Mouse (Mus musculus) ovary, postnatal 36 days (tissue): Measurements from ENCODE around the gene Cacna2d1.

Experiments
- DNase-seq: peaks from one replicate; pipeline ENCODE4 v3.0.0; 2022; ENCODE audit warnings: low spot score, mixed read lengths

Cacna2d1 gene

DNA sequence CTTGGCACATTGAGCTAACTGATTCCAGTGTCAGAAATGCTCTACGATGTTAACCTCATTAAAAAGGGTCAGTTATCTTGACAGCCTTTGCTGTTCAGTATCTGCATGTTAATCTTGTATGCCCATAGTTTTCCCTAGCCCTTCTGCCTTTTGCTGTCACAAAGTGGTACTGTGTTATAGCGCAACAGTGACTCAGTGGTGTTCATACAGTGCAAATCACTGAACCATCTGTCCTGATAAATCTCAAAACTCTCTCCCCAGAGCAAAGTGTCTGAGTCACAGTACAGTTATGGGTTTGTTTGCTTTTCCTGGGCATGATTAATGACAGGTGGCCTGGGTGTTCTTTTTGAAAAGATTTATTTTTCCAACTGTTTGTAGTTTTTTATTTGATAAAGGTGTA is 122.3 kb downstream of the Cacna2d1 start:
- DNase-seq: no peak

DNA sequence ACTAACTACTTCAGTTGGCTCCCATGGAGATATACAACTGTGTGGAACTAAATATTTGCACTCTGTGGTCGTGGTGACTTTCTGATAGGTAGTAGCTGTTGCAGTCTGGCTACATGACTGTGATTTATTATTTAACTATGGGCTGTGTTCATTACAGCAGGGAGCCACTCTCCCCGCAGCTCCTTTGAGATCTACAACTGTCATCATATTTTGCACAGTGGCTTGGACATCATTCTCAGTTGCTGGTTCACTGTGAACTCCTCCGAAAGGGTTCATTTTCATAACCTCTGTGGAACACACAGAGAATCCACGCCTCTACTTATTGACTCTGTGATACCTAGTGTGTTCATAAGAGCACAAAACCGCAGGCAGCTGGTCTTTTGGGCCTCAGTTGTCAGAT is 128.3 kb downstream of the Cacna2d1 start:
- no peak for DNase-seq

DNA sequence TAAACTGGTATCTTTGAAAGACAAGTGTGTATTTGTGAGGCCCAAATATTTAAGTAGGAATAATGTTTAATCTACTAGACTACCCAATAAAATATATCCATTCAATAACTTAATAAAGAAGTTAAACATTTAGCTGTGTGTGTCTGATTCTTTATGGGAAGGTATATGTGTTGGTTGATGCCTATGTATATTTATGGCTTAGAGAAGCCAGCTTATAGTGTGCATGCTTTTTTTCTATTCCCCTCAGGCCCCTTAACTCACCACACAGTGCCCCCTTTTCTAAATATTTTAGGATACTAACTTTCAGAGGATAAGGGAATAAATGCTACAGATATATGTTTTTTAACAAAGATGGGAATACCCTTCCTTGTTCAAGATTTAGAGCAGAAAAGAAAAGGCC is 128.8 kb downstream of the Cacna2d1 start:
- no peak for DNase-seq

DNA sequence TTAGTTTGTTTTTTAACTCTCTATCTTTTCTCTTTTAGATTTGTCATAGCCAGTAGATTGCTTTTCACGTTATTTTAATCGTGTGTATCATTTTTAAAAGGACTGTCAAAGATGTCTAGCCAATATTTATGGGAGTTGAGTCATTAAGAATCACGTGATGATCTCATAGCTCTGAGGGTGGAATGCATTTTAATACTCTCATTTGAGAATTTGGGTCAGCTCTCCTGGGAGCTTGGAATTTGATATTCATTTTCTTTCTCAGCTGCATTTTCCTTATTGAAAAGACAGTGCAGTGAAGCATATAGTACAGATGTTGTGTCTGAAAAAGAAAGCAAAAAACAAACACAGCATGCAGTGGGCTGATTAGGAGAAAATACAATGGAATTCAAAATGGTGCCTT is 129.5 kb downstream of the Cacna2d1 start:
- no peak for DNase-seq

DNA sequence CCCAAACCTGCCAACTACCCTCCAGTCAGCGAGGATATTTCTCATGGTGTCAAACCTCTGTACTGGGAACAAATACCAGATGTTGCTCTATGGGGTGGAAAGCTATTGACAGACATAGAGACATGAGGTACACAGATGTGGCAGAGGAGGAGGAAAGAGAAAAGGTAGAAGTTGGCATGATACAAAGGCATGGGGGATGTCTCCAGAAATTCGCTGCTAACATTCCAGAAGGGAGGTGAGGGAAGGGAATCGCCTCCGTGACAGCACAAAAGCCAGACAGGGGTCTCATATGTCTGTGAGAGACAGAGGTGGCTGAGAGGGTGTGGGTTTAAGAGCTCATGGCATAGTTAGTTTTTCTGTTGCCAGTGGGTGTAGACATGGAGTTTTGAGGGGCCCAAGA is 131.3 kb downstream of the Cacna2d1 start:
- DNase-seq: no peak

DNA sequence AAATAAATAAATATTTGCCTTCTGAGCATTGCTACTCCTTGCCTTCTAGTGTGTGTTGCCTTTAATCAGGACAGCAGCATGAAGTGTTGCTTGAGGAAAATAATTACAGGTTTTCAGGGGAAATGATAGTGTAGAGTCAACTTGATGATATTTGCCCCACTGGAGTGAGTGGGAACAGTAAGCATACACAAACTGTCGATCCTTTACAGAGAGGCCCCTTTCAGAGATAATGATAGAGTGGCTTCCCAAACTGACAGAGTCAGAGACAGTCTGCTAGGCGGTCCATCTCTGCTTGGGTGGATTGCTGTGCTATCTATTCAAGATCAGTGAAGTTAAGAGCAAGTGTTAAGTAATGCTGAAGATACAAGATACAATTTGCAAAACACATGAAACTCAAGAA is 147.8 kb downstream of the Cacna2d1 start:
- no peak for DNase-seq

DNA sequence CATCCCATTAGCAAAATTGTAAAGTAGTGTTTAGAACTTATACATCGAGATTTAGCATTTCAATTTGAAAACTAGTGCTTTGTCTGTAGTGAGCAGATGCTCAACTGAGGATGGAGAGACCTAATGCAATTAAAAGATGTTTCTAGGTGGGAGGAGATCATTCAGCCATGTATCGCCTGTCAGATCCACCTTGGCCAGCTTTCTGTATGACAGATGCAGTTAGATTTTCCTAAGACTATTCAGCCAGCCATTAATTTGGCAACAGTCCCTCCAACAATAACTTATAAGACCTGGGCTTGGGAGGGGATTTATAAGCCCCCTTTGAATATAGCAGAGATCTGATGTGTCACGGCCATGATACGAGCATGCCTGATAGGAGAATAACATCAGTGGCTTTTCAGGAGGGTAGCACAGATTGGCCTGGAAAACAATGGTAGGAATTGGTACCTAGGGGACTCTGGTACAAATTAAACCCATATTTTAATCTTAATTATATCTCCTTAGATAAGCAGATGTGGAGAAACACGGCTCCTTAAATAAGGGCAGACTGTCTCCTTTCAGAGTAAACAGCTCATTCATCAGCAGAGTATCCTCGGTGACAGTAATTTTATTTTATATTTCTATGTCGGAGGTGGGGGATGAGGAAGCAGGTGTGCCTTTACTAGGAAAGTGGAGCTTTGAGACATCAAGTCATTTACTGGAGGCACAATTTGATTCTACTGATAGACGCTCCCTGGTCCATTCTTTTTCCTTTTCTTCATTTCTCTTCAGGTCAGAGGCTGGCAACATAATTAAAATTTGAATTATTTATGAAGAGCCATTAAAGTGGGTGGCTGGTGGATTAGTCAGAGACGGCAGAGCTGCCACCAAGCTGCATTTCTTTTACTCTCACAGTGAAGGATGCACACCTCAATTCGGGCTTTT is 152.8 kb downstream of the Cacna2d1 start:
- DNase-seq: no peak

DNA sequence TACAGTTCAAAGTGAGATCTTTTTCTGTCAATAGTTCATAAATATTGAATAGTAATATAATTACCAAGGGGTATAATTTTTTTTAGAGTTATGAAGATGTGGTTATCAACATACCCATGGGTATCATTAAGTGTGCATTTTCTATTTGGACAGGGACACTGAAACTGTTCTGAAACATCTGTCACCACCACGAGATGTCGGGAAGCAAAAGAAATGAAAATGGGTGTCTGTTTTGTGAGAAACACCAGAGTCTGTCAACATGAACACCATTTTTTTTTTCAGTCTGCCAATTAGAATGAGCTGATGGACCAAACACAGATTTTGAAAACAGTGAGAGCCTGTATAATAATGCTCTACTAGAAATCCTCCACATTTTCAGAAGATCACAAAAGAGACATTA is 153.5 kb downstream of the Cacna2d1 start:
- DNase-seq: no peak

DNA sequence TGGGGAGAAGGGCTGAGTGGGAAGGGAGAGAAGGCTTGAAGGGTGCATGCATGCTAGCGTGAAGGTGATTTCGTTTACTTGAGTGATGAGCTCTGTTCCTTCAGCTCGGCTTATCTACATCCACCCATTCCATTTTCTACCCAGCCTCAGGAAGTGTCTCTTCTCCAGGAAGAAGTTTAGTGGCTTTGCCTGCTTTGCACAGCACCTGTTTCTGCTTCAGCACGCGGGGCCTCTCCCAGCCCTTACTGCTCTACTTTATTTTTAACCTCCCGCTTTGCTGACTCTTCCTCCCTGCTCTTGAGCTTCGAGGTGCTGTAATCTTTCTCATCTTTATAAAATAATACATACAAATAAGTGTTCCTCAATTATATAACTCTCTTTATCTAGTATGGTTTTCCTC is 158.0 kb downstream of the Cacna2d1 start:
- no peak for DNase-seq

DNA sequence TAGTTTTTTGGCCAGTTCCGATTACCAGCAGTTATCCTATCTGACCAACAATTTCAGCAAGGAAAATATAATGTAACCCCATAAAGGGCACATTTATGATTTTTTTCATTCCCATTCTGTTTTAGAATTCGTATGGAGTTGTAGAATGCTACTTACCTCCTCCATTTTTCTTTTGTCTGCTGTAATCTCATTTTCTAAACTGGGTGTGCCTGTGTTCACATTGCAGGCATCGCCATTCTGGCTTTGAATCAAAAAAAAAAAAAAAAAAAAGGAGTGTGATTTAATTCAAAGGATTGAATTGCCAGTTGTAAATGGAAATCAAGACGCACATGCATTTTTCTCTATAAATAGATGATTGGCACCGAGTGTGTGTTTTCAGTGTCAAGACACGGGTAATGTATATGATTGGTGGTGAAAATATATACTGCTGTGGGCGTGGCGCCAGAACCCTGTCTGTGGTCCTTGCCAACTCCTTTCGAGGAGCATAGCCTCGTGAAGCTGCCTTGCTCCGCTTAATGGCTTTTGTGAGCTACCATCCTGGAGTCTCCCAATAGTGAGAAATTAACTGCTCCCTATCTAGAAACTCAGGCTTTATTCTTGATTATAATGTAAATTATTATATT is 158.7 kb downstream of the Cacna2d1 start:
- DNase-seq: no peak

DNA sequence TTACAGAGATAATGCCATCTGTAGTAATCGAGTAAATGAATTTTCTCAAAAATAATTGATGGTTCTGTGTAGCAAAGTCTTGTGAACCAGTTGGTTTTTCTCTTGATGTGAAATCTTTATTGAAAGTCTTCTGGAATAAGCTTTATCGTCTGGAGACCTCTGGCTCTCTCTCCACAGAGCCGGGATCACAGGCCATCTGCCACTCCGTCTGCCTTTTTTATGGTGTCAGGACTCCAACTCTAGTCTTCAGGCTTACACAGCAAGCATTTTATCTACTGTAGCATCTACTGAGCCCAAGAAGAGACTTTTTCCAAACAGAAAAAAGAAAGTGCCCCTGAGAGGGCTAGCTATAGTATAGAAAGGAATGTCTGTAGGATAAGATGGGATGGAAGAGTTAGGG is 160.9 kb downstream of the Cacna2d1 start:
- no peak for DNase-seq

DNA sequence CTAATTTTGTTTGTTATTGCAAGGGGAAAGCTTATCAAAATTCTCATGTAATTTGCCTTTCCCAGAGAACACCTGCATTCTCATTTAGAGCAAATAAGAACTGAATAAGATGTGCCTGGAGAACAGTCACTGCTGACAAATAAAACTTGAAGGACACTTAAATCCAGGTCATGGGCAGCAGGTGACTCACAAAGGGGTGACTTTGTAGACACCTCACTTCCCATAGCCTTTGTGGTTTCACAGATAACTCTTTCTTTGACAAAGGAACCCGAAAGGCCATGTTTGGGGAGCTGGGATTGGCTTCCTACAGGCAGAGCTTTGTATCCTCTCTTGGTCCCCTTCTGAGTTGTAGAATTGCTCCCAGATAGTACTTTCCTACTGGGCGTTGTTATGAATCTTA is 164.3 kb downstream of the Cacna2d1 start:
- no peak for DNase-seq

DNA sequence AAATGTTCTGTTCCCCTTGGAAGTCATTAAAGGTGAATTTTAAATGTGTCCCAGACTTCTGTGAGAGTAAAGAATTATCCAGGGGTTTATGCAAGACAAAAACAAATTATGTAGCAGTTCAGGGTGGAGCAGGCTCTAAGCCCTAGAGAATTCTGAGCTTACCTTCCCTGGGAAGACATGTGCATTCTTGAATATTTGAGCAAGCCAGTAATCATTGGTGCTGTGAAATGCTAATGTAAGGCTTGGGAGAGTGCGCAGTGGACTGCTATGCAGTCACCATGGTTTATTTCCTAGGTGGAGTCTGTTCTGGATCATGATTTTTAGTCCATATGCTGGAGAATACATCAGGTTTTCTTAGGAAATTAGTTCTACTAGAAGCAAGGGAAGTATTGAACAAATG is 167.3 kb downstream of the Cacna2d1 start:
- DNase-seq: no peak

DNA sequence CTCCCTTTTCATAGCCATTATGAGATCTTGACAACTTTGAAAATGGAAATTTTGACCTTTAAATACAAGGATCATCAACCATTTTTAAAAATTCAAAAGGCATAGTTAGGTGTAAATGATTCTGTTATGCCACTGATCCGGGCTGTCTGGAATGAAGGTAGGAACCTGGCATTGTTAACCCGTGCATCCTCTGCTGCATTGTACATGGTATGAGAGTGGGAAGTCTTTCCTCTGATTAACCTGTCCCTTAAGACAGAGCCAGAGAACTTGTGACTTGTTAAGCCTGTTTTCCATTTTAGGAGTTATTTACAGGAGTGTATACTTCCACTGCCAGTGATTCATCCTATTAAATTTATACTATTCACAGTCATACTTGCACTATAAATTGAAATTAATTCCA is 171.2 kb downstream of the Cacna2d1 start:
- no peak for DNase-seq

DNA sequence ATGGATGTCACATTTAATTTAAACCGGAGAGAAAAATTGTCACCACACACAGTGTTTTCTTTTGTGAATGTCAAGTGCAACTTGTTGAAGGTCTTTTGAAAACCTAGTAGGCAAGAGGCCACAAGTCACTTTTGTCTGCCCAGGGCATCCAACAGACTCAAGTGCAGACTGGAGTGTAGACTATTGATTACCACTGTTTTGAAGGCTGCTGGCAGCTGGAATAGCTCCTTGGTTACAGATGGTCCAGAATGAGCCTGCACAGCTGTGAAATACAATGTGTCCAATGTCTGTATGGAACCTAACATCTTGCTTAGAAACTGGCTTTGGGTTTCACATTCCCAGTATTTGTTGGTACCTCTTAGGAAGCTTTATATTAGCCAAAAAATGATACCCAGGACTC is 176.2 kb downstream of the Cacna2d1 start:
- no peak for DNase-seq

DNA sequence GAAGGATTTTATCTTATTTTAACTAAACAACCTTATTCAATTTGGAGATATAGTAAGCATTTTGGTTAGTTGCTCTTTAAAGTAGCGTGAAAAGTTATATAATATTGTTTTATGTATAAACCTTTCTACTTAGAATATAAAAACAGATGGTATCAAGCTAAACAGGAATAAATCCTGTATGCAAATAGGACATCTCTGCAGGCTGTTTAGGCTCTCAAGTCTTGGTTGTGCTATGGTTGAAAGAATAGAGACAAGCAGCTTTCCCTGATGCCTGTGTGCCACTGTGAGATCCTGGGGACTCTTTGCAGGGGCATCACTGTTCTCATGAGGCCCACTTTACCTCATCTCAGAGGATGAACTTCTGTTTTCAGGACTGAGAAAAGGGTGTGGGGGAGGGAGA is 179.4 kb downstream of the Cacna2d1 start:
- no peak for DNase-seq

DNA sequence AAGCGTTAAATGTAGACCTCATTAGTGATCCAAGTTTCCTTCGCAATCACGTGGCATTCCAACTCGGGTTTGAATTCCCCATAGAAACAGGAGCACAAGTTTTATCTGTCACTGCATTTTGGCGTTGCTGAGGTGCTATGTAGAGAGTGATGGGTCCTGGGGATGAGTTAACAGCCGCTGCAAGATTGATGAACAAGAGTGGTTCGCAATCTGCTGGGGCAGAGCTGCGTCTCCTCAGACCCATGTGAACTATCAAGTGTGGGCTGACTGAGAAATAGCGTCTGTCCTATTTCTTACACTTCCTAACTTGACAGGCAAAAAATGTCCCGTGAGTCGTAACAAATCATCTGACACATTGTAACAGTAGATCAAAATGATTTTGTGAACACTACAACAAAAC is 186.8 kb downstream of the Cacna2d1 start:
- DNase-seq: no peak

DNA sequence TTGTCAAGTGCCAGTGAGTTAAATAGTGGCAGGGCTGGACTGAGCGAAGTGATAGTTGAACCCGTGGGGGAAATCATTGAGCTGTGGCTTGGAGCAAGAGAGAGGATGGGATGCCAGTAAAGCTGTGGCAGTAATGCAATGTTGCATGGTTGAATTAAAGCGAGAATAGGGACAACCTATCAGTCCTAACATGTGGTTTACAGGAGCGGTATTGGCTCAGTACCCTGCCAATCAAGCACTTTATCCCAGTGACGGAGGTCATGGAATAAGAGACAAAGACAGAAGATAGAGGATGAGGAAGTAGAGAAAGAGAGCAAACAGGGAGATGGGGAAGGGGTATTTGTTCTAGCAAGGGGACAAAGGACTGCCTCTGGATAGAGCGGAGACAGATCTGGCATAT is 187.6 kb downstream of the Cacna2d1 start:
- no peak for DNase-seq

DNA sequence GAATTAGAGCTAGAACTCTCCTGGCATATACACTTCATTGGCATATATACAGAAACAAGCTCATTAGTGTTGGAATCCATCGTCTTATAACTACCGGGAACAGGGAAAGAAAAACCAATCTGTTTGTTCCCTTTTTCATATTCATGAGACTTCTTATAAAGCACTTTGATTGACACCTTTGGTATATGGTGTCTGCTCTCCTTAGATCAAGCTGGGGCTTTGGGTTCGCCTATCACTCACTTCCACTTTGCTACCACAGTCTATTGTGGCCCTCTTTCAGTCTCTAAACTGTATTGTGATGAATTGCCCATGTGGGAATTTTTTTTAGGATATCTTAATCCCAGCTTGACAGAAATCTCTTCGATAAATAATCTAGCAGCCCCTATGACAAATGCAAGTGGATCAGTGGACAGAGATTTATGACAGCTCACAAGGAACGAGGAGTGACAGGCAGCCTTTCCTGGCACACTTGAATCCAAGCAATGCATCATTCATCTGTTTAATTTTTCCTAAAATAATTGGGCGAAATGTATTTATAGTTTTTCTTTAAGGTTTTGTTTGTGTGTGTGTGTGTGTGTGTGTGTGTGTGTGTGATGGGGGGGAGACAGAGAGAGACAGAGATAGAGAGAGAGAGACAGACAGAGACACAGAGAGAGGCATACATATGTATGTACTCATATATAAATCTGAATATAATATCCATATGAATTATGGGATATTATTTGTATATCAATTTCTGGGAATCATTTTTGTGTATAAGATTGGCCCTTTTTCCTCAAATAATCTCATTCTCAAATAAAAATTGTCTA is 200.0 kb downstream of the Cacna2d1 start:
- no peak for DNase-seq

DNA sequence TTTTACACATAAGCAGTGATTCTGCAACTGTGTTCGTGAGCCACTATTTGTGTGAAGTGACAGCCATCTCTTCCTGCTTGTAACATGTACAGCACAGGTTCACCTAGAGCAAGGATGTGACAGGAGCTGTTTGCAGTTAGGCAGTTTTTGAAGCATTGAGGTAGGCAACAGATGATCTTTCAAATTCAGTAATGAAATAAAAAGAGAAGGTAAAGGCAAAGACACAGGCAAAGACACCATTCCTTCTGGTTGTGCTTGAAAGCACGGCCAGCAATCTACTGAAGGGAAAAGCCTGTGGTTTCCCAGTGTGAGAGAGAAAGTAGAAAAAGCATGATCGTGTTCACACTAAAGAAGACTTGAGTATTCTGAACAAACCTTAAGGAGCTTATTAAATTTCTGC is 201.5 kb downstream of the Cacna2d1 start:
- no peak for DNase-seq

DNA sequence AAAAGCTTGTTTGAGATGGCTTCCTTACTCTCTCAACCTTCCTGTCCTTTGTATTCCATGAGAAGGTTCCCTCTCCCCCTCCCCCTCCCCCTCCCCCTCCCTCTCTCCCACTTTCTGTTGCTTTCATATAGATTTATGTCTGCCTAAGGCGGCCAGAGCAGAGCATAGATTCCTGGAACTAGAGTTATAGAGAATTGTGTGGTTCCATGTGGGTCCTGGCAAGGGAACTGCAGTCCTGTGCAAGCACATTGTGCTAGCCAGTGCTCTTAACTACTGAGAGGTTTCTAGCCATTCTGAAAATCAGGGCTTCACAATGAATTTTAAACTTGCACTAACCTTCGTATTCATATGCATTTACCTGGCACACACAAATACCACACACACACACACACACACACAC is 202.3 kb downstream of the Cacna2d1 start:
- no peak for DNase-seq

DNA sequence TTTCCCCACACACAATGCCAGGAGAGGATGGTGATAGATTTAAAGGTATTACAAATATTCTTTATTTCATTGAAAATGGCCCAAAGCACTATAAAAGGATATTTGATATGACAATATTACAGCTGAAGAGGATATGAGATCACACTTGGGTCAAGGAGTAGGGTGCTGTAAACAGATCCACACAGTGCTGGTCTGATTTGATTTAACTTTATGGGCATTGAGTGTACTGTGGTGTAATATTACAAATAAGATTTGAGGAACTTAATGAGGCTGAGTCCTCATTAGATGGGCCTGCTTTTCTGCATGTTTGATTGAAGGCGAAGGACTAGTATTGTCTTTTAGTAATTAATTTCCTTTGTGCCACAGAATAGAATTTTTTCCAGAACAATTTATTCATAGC is 212.1 kb downstream of the Cacna2d1 start:
- no peak for DNase-seq
